Mouse (Mus musculus) MEL-GATA-1-ER (cell line): ENCODE data around the gene Mpv17l2.

Experiments used
- DNase-seq: peaks from one replicate; pipeline ENCODE4 v3.0.0-alpha.2; 2012; ENCODE audit warnings: low read depth; ENCODE audit errors: extremely low read depth

Mpv17l2 gene

DNA sequence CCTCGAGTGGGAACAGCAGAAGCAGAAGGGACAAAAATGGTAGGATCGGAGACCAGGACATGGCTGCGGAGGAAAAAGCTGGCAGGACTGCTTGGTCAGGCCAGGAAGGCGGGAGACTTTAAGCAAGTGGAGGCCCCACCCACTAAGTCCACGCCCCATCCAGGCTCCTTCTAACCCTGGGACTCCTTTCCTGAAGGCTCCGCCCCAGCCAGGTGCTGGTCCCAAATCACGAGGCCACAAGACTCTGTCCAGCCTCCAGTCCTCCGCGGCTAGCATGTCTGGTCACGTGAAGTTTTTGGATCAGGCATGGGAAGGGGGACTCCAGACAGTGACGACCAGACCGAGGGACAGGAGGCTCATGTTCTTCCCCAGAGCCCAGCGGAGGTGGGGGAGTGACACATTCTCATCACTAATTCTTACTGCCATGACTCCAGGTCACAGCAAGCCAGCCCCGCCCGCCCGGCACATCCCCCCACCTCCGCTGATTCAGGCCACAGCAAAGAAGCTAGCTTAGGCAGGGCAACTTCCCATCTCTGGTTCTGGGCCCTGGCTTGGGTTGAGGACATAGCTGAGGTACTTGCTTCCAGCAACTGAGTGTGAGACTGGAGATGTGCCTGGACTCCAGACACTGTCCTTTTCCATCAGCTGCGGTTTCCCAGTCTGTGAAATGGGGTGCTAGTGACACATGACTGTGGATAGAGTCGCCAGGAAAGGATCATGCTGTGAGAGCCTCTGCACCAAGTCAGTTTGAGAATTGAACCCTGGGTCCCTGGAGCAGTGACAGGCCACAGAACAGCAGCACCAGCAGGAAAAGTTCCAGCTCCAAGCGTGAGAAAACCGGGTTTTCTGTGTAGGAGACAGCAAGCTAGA is 6.1 kb upstream of the Mpv17l2 start:
- DNase-seq, result no peak

- no peak for DNase-seq
These were observed 5.3 kb upstream of the Mpv17l2 start for GRCm38 (mm10) chr8:70765838-70766570.

DNA sequence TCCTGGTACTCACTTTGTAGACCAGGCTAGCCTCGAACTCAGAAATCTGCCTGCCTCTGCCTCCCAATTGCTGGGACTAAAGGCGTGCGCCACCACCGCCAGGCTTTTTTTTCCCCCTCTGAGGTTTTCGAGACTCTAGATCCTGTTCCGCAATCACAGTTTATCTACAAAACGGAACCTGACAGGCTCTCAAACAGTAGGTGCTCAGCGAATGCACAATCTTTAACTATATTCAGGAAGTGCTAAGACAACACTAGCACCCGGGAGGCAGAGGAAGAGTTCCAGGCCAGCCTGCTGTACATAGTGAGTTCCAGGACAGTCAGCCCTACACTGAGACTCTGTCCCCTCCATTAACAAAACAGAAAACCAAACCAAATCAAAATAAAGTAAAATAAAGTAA is 4.6 kb upstream of the Mpv17l2 start:
- DNase-seq, result no peak

GRCm38 (mm10) chr8:70764676-70765075 is 3.9 kb upstream of the Mpv17l2 start:
- no peak for DNase-seq

DNA sequence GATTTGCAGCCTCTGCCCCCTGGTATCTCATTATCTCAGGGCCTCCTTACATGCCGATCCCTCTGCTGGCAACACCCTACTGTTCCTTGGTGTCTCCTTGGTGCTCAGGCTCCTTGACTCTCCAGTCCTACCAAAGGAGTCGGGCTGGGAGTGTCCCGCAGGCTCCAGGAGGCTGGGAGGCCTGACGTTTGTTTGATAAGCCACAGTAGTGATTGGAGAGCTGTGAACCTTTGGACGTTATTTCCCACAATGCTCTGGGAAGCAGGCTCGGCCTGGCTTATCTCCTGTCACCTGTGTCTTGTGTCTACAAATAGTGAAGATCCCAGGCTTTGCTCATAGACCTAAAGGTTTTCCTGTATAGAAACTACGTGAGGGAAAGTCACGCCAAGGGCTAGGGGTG is 3.3 kb upstream of the Mpv17l2 start:
- DNase-seq, result peak; percentile 56

GRCm38 (mm10) chr8:70763354-70763753 is 2.6 kb upstream of the Mpv17l2 start:
- DNase-seq, result no peak

GRCm38 (mm10) chr8:70762118-70762517 is 1.4 kb upstream of the Mpv17l2 start:
- DNase-seq, result peak; percentile 54

DNA sequence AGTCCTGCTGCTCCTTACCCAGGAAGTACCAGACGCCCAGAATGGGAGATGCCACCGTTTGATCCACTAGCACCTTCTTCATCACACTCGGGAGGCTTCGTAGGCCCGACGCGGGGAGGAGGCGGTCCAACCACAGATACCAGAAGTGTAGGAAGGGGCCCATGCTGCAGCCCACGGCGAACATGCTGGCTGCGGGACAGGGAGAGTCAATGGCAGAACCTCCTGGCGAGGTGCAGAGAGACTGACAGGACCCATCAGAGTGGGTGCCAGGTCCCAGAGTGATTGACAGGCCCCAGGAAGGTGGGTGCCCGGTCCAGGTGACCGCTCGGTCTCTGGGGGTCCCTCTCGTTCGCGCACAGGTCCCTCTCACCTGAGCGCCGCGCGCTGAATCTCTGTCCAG is 396 bp downstream of the Mpv17l2 start:
- DNase-seq, result no peak

DNA sequence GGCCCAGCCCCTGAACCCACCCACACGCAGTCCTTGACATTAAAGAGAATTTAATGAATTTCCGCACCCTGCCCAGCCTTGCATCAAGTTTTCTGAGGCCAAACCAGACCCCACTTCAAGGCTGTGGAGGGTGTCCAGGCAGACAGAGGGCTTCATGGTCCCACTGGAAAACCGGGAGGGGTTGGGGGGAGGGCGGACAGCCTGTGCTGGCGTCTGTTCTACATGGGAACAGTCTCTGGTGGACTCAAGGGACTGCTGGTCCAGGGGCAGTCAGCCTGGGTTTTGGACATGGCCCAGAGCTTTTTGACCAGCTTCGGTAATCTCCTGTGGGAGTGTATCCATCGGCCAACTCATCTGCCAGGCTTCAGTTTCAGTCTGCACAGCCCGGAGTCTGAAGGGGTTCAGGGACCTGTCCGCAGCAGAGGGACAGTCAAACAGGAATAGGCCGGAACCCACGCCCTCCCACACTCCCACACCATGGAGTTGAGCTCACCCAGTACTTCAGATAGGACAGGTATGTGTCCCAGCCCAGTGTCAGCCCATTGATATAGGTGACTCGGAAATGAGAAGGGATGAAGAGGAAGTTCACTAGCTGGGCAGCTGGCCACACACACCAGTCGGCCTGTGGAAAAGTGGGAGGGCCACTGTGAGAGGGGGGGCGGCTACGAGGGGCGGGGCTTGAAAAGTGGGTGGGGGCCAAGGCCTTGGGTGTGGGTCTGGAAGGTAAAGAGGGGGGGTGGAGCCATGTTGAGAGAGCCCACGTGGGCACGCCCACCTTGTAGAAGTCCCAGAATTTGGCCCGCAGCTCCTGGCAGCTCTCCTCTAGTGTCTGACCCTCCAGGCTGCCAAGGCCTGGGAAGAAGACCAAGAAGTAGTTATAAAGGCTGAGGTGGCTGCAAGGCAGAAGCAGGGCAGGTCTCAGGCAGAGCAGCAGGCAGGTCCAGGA is 1.9 kb downstream of the Mpv17l2 start:
- no peak for DNase-seq

GRCm38 (mm10) chr8:70758308-70758615 is 2.5 kb downstream of the Mpv17l2 start:
- no peak for DNase-seq

DNA sequence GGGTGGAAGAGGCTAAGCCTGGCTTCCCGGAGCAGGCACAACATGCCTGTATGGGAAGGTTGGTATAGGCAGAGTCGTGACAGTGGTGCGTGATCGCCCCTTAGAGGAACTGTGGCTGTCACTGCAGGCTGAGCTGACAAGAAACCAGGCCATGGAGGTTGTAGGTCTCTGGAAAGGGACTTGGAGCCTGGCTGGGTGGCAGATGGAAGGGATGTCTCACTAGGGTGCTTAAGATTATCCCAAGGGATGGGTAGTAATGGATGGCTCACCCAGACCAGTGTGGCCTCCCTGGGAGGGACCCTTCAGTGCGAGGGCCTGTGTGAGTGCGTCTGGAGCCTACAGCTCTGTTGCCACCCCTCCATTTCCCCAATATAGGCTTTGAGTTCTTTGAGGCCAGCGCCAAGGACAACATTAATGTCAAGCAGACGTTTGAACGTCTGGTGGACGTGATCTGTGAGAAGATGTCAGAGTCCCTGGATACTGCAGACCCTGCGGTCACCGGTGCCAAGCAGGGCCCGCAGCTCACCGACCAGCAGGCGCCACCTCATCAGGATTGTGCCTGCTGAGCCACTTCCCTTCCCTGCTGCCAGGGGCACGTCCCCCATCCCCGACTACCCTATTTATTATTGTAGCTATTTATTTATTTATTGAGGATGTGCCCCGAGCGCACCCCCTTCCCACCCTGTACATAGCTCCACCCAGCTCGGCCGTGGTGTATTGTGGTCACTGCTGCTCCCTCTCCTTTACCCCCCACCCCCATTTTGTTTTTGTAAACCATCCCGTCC is 3.0 kb downstream of the Mpv17l2 start:
- no peak for DNase-seq

DNA sequence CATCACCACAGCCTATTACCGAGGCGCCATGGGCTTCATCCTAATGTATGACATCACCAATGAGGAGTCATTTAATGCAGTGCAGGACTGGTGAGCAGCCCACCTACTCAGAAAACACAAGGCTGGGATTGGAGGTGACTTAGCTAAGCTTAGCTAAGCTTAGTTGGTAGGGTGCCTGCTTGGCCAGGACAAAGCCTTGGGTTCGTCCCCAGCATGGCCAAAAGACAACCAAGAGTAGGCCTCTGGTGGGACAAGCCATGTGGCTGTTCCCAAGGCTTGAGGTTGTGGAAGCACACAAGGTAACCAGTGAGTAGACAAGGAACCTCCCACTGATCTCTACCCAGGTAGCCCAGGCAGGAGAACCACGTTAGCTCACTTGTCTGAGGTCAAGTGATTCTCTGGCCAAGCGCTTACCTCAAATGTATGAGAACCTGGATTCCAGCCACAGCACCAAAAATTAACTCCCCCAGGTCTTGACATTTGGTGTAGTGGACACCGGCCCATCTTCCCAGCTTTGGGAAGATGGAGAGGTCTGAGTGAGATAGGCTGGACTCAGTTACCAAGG is 4.2 kb downstream of the Mpv17l2 start:
- no peak for DNase-seq

GRCm38 (mm10) chr8:70755661-70756475 is 4.9 kb downstream of the Mpv17l2 start:
- DNase-seq, result no peak

GRCm38 (mm10) chr8:70754871-70755660 is 5.7 kb downstream of the Mpv17l2 start:
- no peak for DNase-seq

DNA sequence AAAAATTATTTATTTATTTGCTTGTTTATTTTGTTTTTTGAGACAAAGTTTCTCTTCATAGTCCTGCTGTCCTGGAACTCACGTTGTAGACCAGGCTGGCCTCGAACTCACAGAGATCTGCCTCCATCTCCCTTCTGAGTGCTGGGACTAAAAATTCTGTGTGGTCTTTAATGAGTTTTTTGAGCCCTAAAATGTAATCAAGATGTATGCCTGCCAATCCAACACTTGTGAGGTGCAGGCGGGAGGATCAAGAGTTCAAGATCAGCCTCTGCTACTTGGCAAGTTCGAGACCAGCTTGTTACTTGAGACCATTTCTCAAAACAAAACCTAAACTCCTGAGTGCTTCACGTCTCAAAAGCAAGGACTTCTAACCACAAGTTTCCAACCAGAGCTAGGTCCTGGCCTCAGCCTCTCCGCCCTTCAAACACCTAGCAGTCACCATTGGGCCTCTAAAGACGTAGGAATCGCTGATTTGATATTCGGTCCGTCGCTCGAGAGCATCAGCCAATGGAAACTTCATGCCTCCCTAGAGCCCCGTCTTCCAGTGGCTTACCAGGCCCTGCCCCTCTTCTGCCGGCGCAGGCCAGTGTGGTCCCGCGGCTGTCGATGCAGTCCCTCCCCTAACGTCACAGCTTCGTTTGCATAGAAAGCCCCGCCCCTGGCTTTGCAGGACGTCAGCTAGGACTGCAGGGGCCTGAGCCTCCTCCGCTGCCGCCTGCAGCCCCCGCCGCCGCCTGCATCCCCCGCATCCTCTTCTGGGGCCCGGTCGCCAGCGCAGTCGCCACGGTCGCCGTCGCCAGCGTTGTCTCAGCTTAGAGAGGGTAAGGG is 6.5 kb downstream of the Mpv17l2 start, which contains the start of gene Rab3a:
Gene Rab3a (plus strand): TSS at position 637 of the 828 bp plus-strand sequence.
- peak; percentile 99 for DNase-seq

DNA sequence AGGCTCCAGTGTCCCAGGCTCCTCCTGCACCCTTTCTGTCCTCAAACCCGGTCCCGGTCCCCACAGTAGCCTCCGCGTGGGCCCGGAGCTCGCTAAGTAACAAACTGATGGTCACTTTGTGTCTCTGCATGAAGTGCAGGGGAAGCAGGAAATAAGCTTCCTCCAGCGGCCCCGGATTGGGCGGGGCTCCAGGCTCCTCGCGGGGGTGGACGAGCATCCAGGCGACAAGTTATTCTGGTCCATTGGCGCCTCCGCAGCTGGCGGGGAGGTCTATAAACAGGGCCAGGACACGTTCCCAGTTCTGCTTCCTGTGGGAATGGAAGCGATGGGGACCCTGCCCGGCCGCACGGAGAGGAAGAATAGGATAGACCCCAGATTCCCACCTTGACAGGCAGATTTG is 7.6 kb downstream of the Mpv17l2 start:
- DNase-seq, result peak; percentile 65

DNA sequence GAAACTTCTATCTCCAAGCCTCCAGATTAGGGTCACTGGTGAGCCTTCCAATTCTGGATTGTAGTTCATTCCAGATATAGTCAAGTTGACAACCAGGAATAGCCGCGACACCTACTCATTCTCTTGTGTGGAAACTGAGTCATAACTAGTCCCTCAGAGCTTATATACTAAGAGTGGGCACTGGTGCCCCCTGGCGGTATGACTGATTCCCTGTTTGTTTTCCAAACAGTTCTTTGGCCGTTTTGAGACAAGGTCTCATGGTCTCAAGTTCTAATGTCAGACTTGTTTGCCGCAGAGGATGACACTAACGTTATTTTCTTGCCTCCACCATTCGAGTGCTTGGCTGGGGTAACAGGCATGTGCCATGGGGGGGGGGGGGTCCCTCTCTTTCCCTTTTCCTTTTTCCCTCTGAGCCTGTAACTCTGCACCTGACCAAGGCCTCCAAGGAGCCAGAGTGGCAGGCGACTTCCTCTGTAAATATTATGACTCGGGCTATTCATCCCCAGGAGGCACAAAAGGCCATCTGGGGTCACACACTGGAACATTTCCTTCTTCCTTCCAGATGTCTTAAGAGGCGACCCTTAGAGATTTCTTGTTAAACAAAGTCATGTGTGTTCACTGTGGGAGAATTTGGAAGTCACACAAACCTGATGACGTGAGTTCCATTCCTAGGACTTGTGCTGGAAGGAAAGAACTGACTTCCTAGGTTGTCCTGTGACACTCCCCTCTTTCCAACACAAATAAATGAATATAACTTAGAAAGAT is 8.6 kb downstream of the Mpv17l2 start:
- no peak for DNase-seq
